Mouse (Mus musculus): Measurements from ENCODE around the gene Frrs1. TPM values are rescaled to one million over a fixed set of nuclear protein-coding genes. Genes with fewer than 3 reads are reported as not detected.

The Frrs1 gene
- polyA plus RNA-seq, 2 experiments: 20.5 to 30.5 TPM

DNA sequence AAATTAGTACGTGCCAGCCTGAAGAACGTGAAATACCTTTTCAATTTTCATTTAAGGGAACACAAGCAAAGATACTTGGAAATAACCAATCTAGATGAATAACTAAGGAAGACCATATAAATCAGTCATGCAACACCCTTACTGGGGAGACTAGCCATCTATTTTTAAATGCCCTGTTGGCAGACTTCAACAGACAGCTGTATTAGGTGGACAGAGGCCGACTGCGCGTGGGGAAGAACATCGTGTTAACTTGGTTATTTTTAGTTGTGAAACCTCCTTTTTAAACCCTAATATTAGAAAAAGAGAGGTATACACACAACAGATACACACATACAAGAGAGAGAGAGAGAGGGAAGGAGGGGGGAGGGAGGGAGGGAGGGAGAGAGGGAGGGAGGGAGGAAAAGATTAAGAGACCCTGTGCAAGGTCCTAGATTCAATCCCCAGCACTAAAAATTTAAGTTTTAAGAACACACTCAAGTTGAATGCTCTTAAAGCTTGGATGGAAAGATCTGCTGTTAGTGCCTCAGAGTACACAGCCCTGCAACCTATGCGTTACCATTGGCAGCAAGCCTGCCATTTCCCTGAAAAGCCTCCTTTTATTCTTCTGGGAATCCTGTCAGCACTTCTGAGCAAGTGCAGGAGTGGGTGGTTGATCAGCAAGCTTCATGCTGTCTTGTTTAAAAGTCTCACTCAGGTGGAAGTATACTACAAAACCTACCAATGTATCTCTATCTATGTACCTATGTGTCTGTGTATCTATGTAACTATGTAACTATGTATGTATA lies 26.5 kb upstream of the Frrs1 start:
- Histone ChIP-seq H3K36me3 (replicated peaks; ENCODE audit: control insufficient read depth, insufficient read depth, low read depth) (no peaks in the 10 kb centered on the region), H3K27ac (no peak overlapping the region), H3K9me3 (ENCODE audit: control insufficient read depth, low read length) (no peaks in the 10 kb centered on the region), H3K27me3 (ENCODE audit: control insufficient read depth, insufficient read depth, low read length) (no peaks in the 10 kb centered on the region; the same call in 1 of the 2 replicates), H3K9ac (replicated peaks) (no peak overlapping the region), H3K4me1 (replicated peaks; ENCODE audit: control insufficient read depth in 2 of 2, insufficient read depth in 2 of 2, low read length in 1 of 2) (peaks cover 0 to 2% of the 10 kb centered on the region in 2 experiments; a peak in 1 of 4 replicates), H3K4me2 (ENCODE audit: low read depth) (no peak overlapping the region), H3K4me3 (ENCODE audit: insufficient read depth in 1 of 2, low read depth in 2 of 2, low read length in 2 of 2) (no peak overlapping the region)
- no peak for DNase-seq (ENCODE audit: low read depth in 3 of 3, low spot score in 3 of 3)
- 80% methylated on average over 7 of the region's 7 CpGs for WGBS (ENCODE audit: insufficient replicate concordance)
- TF ChIP-seq CTCF (IDR thresholded peaks at IDR 0.05; ENCODE audit: low read depth) (no peak), EP300 (IDR thresholded peaks at IDR 0.05; ENCODE audit: low read depth) (no peak)
- no peak for ATAC-seq (ENCODE audit: insufficient read depth)

DNA sequence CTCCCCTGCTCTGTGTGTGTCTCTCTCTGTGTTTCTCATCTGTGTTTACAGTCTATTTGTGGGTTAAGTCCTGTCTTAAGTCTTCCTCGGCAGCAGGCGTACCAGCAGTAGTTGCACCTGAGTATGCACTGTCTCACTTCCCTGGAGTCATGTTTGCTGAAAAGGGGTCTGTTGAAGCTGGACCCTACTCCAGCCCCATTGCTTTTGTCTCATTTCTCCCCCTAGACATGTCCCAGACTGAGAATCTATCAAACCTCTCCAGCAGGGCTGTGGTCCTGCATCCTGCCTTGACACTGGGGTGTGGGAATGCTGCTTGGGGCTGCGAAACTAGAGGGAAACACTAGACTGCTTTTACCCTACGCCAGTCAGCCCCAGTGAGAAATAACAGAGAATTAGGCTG lies 25.8 kb upstream of the Frrs1 start:
- no peak for ATAC-seq (ENCODE audit: insufficient read depth)

GRCm38 (mm10) chr3:116834241-116834640 lies 25.0 kb upstream of the Frrs1 start:
- Histone ChIP-seq H3K9me3 (ENCODE audit: control insufficient read depth, low read length) (no peaks in the 10 kb centered on the region), H3K36me3 (replicated peaks; ENCODE audit: control insufficient read depth, insufficient read depth, low read depth) (no peaks in the 10 kb centered on the region), H3K4me1 (replicated peaks; ENCODE audit: control insufficient read depth in 2 of 2, insufficient read depth in 2 of 2, low read length in 1 of 2) (peaks cover 0 to 2% of the 10 kb centered on the region in 2 experiments; a peak in 1 of 4 replicates), H3K9ac (replicated peaks) (no peak overlapping the region), H3K27me3 (ENCODE audit: control insufficient read depth, insufficient read depth, low read length) (no peaks in the 10 kb centered on the region), H3K4me3 (ENCODE audit: insufficient read depth in 1 of 2, low read depth in 2 of 2, low read length in 2 of 2) (no peak overlapping the region), H3K4me2 (ENCODE audit: low read depth) (no peak overlapping the region), H3K27ac (no peak overlapping the region)
- WGBS (ENCODE audit: insufficient replicate concordance): 71% methylated on average over 6 of the region's 6 CpGs
- no peak for TF ChIP-seq CTCF (IDR thresholded peaks at IDR 0.05; ENCODE audit: low read depth)
- DNase-seq (ENCODE audit: low read depth in 3 of 3, low spot score in 3 of 3) (no peak), ATAC-seq (ENCODE audit: insufficient read depth) (no peak)

More for the DNA sequence above, 25.8 kb upstream of the Frrs1 start:
- Histone ChIP-seq H3K27ac (no peak overlapping the region), H3K9me3 (ENCODE audit: control insufficient read depth, low read length) (no peaks in the 10 kb centered on the region), H3K4me2 (ENCODE audit: low read depth) (no peak overlapping the region), H3K9ac (replicated peaks) (no peak overlapping the region), H3K27me3 (ENCODE audit: control insufficient read depth, insufficient read depth, low read length) (no peaks in the 10 kb centered on the region), H3K4me1 (replicated peaks; ENCODE audit: control insufficient read depth in 2 of 2, insufficient read depth in 2 of 2, low read length in 1 of 2) (peaks cover 0 to 2% of the 10 kb centered on the region in 2 experiments; a peak in 1 of 4 replicates), H3K4me3 (ENCODE audit: insufficient read depth in 1 of 2, low read depth in 2 of 2, low read length in 2 of 2) (no peak overlapping the region), H3K36me3 (replicated peaks; ENCODE audit: control insufficient read depth, insufficient read depth, low read depth) (no peaks in the 10 kb centered on the region)
- WGBS (ENCODE audit: insufficient replicate concordance): 69% methylated on average over 4 of the region's 4 CpGs
- no peak for DNase-seq (ENCODE audit: low read depth in 3 of 3, low spot score in 3 of 3)
- TF ChIP-seq EP300 (IDR thresholded peaks at IDR 0.05; ENCODE audit: low read depth): no peak
- TF ChIP-seq CTCF (IDR thresholded peaks at IDR 0.05; ENCODE audit: low read depth): no peak

GRCm38 (mm10) chr3:116835350-116835749 lies 23.9 kb upstream of the Frrs1 start:
- no peak overlapping the region for H3K4me3 ChIP-seq (ENCODE audit: insufficient read depth in 1 of 2, low read depth in 2 of 2, low read length in 2 of 2)
- H3K27ac ChIP-seq: no peak overlapping the region
- peak overlapping the region; percentile 61 for H3K4me2 ChIP-seq (ENCODE audit: low read depth)
- DNase-seq (ENCODE audit: low read depth in 3 of 3, low spot score in 3 of 3): no peak
- WGBS (ENCODE audit: insufficient replicate concordance): 41% methylated on average over 4 of the region's 4 CpGs
- ATAC-seq (ENCODE audit: insufficient read depth): no peak
- H3K9me3 ChIP-seq (ENCODE audit: control insufficient read depth, low read length): no peaks in the 10 kb centered on the region
- H3K36me3 ChIP-seq (replicated peaks; ENCODE audit: control insufficient read depth, insufficient read depth, low read depth): no peaks in the 10 kb centered on the region
- H3K27me3 ChIP-seq (ENCODE audit: control insufficient read depth, insufficient read depth, low read length): no peaks in the 10 kb centered on the region
- peak overlapping the region; percentile 32; the same call in 1 of the 2 replicates for H3K9ac ChIP-seq (replicated peaks)
- H3K4me1 ChIP-seq (replicated peaks; ENCODE audit: control insufficient read depth in 2 of 2, insufficient read depth in 2 of 2, low read length in 1 of 2): peaks cover 0 to 2% of the 10 kb centered on the region in 2 experiments; a peak in 1 of 4 replicates
- TF ChIP-seq EP300 (IDR thresholded peaks at IDR 0.05; ENCODE audit: low read depth): no peak
- no peak for TF ChIP-seq CTCF (IDR thresholded peaks at IDR 0.05; ENCODE audit: low read depth)

All from liver, embryonic 14.5 days (tissue).